Mouse (Mus musculus) forebrain, embryonic 10.5 days (tissue): ENCODE results near the gene Foxn4. TPM values are rescaled to one million over a fixed set of nuclear protein-coding genes. Genes with fewer than 3 reads are reported as not detected.

ENCODE experiments used
- DNase-seq: peaks from one replicate; pipeline ENCODE4 v3.0.0-alpha.2; 2017; ENCODE audit warnings: low spot score; ENCODE audit errors: extremely low spot score
- H3K27ac ChIP-seq: fragments of 300-500 bp; sonication (generic); 2 replicates; pipeline ENCODE4 v1.5.1; 2016; ENCODE audit warnings: mild to moderate bottlenecking
- H3K27me3 ChIP-seq: fragments of 300-500 bp; sonication (generic); 2 replicates; pipeline ENCODE4 v1.6.1; 2016; ENCODE audit warnings: mild to moderate bottlenecking; ENCODE audit not compliant: poor library complexity, severe bottlenecking
- H3K36me3 ChIP-seq: fragments of 300-500 bp; sonication (generic); replicated peaks from 2 replicates; pipeline ENCODE4 v1.6.1; 2016; ENCODE audit warnings: mild to moderate bottlenecking, moderate library complexity
- H3K4me1 ChIP-seq: fragments of 300-500 bp; sonication (generic); 2 replicates; pipeline ENCODE4 v1.6.1; 2016
- H3K4me3 ChIP-seq: fragments of 300-500 bp; sonication (generic); 2 replicates; pipeline ENCODE4 v1.5.1; 2016; ENCODE audit warnings: mild to moderate bottlenecking, moderate library complexity
- H3K9me3 ChIP-seq: fragments of 300-500 bp; sonication (generic); 2 replicates; pipeline ENCODE4 v1.6.1; 2016; ENCODE audit warnings: mild to moderate bottlenecking, moderate library complexity
- WGBS: fragments of 180-500 bp; shearing (Covaris S2); methylation state at CpG from one replicate; pipeline ENCODE4 v1.1.7; 2016; 5-methylcytosine and 5-hydroxymethylcytosine counted together
- polyA plus RNA-seq: library from polyadenylated mRNA; unstranded; fragments of >200 nt; fragmentation: Nextera tagmentation; extraction: Ambion mirVana; gene quantifications from 2 replicates; pipeline ENCODE4 v1.2.1, GENCODE M21; 2016

The Foxn4 gene
- polyA plus RNA-seq, 1 experiment from 2014 or later: 0.42 TPM

- Histone ChIP-seq H3K36me3 (no peaks in the 10 kb centered on the region), H3K27me3 (no peaks in the 10 kb centered on the region), H3K4me3 (no peak overlapping the region), H3K4me1 (no peaks in the 10 kb centered on the region), H3K9me3 (no peaks in the 10 kb centered on the region), H3K27ac (no peak overlapping the region)
- whole genome bisulfite sequencing: 83% methylated on average over 2 of the region's 2 CpGs
- DNase-seq: no peak
Measured at GRCm38 (mm10) chr5:114206158-114206557, 67.4 kb downstream of the Foxn4 start.

Other genes starting within 250 kb of the Foxn4 start
- 12.4 and 12.7 TPM in 2 replicates for gene Usp30, start 208.3 kb downstream of the Foxn4 start, polyA plus RNA-seq
- gene Svop, start 182.2 kb downstream of the Foxn4 start, polyA plus RNA-seq: 3.2 and 5.4 TPM in 2 replicates
- 12.8 and 13.6 TPM in 2 replicates for gene Alkbh2, start 145.6 kb downstream of the Foxn4 start, polyA plus RNA-seq
- 88.2 and 88.6 TPM in 2 replicates for gene Ung, start 143.4 kb downstream of the Foxn4 start, polyA plus RNA-seq
- gene Acacb, start 127.3 kb downstream of the Foxn4 start, polyA plus RNA-seq: 2.5 TPM in 2 replicates
- 0.80 and 0.82 TPM in 2 replicates for gene Myo1h, start 15.4 kb upstream of the Foxn4 start, polyA plus RNA-seq
- 87.2 and 90.2 TPM in 2 replicates for gene Kctd10, start 106.7 kb upstream of the Foxn4 start, polyA plus RNA-seq
- gene Ube3b, start 106.8 kb upstream of the Foxn4 start, polyA plus RNA-seq: 49.4 and 51.3 TPM in 2 replicates
- gene Mmab, start 170.3 kb upstream of the Foxn4 start, polyA plus RNA-seq: 31.0 and 32.4 TPM in 2 replicates
- 55.5 and 62.0 TPM in 2 replicates for gene Mvk, start 170.5 kb upstream of the Foxn4 start, polyA plus RNA-seq